Mouse (Mus musculus): ENCODE measurements at regions not wholly inside any gene's neighbourhood (a gene's known extent, or its start where the extent isn't known, plus 50 kb on each side); places are given as distances from the start of the nearest gene placed in this dataset.

DNA sequence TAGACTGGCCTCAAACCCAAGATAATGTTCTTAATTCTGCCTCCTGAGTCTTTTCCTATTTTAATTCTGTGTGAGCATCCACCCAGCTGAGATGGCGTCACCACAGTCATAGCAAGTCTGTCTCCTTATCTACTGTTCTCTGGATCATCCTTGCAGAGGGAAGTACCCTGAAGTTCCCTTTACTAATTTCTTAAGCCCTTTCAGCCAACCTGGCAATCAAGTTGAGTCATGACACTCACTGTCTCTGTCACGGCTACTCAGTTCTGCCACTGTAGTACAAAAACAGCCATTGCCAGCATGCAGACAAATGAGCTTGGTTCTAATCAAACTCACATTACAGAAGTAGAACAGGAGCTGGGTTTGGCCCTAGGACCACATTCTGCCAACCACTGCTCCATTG lies 227.5 kb downstream of the Zfp36l1 start:
- TF ChIP-seq POLR2A (IDR thresholded peaks at IDR 0.05; ENCODE audit: extremely low read depth, insufficient read depth, low read length) (no peak), CTCF (IDR thresholded peaks at IDR 0.05; ENCODE audit: extremely low read depth, insufficient read depth, low read length) (no peak)
